Mouse (Mus musculus) lung, postnatal 0 days (tissue): ENCODE measurements around the gene Akt2.

ENCODE experiments used
- CTCF ChIP-seq: IDR thresholded peaks from 2 replicates; pipeline ENCODE4 v1.5.1; 2016; ENCODE audit warnings: antibody characterized with exemption, mild to moderate bottlenecking
- EP300 ChIP-seq: IDR thresholded peaks from 2 replicates; pipeline ENCODE4 v1.6.1; 2016; ENCODE audit warnings: antibody characterized with exemption, mild to moderate bottlenecking, control low read depth

DNA sequence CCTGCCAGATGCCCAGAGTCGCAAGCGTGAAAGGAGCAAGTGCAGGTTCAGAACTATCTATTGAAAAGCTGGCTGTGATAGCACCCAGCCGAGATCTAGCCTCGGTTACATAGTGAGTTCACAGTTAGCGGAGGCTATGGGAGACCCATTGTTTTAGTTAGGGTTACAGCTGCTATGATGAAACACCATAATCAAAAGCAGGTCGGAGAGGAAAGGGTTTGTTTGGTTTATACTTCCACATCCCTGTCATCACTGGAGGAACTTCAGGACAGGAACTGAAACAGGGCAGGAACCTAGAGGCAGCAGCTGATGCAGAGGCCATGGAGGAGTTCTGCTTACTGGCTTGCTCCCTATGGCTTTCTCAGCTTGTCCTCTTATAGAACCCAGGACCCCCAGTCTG, 13.8 kb upstream of the Akt2 start:
- TF ChIP-seq CTCF: no peak
- no peak for TF ChIP-seq EP300
